Mouse (Mus musculus) liver, embryonic 16.5 days (tissue): ENCODE data around the gene Glrp1. TPM values are rescaled to one million over a fixed set of nuclear protein-coding genes. Genes with fewer than 3 reads are reported as not detected.

Experiments
- ATAC-seq: fragments of 200-750 bp; cut with Nextera tagmentation; 2 replicates; pipeline ENCODE4 v1.8.0; 2017; ENCODE audit warnings: low read depth, mild to moderate bottlenecking, moderate number of reproducible peaks, moderate library complexity
- H3K27ac ChIP-seq: fragments of 300-500 bp; sonication (generic); 2 replicates; pipeline ENCODE4 v1.5.1; 2014; ENCODE audit warnings: mild to moderate bottlenecking, low read length
- H3K27me3 ChIP-seq: fragments of 300-500 bp; sonication (generic); 2 replicates; pipeline ENCODE4 v1.6.1; 2014; ENCODE audit warnings: low read depth, low read length, mixed read lengths; ENCODE audit not compliant: control insufficient read depth, insufficient read depth
- H3K36me3 ChIP-seq: fragments of 300-500 bp; sonication (generic); 2 replicates; pipeline ENCODE4 v1.6.1; 2014; ENCODE audit warnings: mild to moderate bottlenecking; ENCODE audit not compliant: control insufficient read depth, insufficient read depth
- H3K4me1 ChIP-seq: fragments of 300-500 bp; sonication (generic); 2 replicates; pipeline ENCODE4 v1.6.1; 2014; ENCODE audit warnings: low read depth, low read length, mixed read lengths; ENCODE audit not compliant: control insufficient read depth
- H3K4me2 ChIP-seq: fragments of 300-500 bp; sonication (generic); 2 replicates; pipeline ENCODE4 v1.6.1; 2014; ENCODE audit warnings: low read depth, low read length, mixed read lengths
- H3K4me3 ChIP-seq: fragments of 300-500 bp; sonication (generic); 2 replicates; pipeline ENCODE4 v1.5.1; 2014; ENCODE audit warnings: low read depth, mild to moderate bottlenecking, low read length
- H3K9ac ChIP-seq: fragments of 300-500 bp; sonication (generic); 2 replicates; pipeline ENCODE4 v1.6.1; 2014; ENCODE audit warnings: low read depth, low read length
- H3K9me3 ChIP-seq: fragments of 300-500 bp; sonication (generic); replicated peaks from 2 replicates; pipeline ENCODE4 v1.6.1; 2016; ENCODE audit warnings: low read length; ENCODE audit not compliant: control insufficient read depth
- WGBS: fragments of 180-500 bp; shearing (Covaris S2); extraction: QIAGEN DNeasy Blood & Tissue Kit; methylation state at CpG from one replicate; pipeline ENCODE4 v1.1.7; 2014; ENCODE audit not compliant: insufficient replicate concordance; 5-methylcytosine and 5-hydroxymethylcytosine counted together
- polyA plus RNA-seq: library from polyadenylated mRNA; unstranded; fragments of >200 nt; fragmentation: Nextera tagmentation; extraction: Ambion mirVana; gene quantifications from 2 replicates; pipeline ENCODE4 v1.2.1, GENCODE M21; 2015

The Glrp1 gene
- polyA plus RNA-seq, 1 experiment from 2014 or later, result 0.11 TPM

GRCm38 (mm10) chr1:88539256-88539655, 29.4 kb upstream of the Glrp1 start:
- Histone ChIP-seq H3K27ac (no peak overlapping the region), H3K9me3 (no peaks in the 10 kb centered on the region), H3K9ac (no peak overlapping the region), H3K4me2 (no peak overlapping the region), H3K36me3 (no peaks in the 10 kb centered on the region), H3K4me1 (no peaks in the 10 kb centered on the region; the same call in none of the 2 replicates), H3K4me3 (no peak overlapping the region), H3K27me3 (no peaks in the 10 kb centered on the region)
- 75% methylated on average over 7 of the region's 7 CpGs for WGBS
- no peak for ATAC-seq

GRCm38 (mm10) chr1:88536308-88536707, 26.4 kb upstream of the Glrp1 start:
- Histone ChIP-seq H3K9ac (no peak overlapping the region), H3K4me1 (no peaks in the 10 kb centered on the region; the same call in none of the 2 replicates), H3K4me3 (no peak overlapping the region), H3K27ac (no peak overlapping the region), H3K9me3 (no peaks in the 10 kb centered on the region), H3K27me3 (no peaks in the 10 kb centered on the region), H3K36me3 (no peaks in the 10 kb centered on the region), H3K4me2 (no peak overlapping the region)
- 41% methylated on average over 1 of the region's 1 CpGs for WGBS
- ATAC-seq, result peak; percentile 63

DNA sequence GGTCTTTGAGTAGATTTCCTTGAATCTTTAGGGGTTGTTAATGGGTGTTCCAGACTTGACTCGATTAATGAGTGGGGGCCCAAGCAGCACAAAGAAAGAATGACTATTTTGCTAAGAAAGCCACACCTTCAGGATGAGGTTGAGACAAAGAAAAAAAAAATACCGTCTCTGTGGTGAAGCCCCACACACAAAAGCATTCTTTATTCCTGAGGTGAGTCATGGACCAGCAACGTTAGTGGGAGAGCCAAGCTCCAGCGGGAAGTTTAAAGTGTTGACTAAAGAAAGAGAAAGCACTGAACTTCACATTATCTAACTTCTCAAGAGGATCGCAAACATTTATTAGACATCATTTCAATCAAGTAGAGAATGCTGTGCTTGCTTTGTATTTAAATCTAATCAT, 24.2 kb upstream of the Glrp1 start:
- no peak for ATAC-seq
- H3K9ac ChIP-seq, result no peak overlapping the region
- H3K4me1 ChIP-seq, result no peaks in the 10 kb centered on the region; the same call in none of the 2 replicates
- no peaks in the 10 kb centered on the region for H3K9me3 ChIP-seq
- no peaks in the 10 kb centered on the region for H3K36me3 ChIP-seq
- no peak overlapping the region for H3K4me3 ChIP-seq
- H3K27me3 ChIP-seq, result no peaks in the 10 kb centered on the region
- whole genome bisulfite sequencing, result 51% methylated on average over 5 of the region's 5 CpGs
- no peak overlapping the region for H3K4me2 ChIP-seq
- no peak overlapping the region for H3K27ac ChIP-seq

DNA sequence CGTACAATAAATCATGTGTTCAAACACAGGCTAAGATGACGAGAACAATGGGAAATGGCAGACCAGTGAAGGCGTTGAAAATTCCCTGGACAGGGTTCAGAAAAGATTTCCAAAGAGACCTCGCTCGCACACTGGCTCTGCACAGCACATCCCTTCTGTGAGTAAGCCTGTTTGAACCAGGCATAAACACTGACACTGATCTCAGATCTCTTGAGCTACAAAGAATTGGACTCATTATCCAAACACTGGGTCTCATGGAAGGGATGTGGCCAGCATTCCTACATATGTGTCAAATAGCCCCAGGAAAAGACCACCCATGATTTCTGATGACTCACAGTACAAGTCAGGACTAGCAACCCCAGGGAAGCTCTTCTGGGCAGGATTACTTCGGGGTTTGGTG, 16.3 kb upstream of the Glrp1 start:
- no peaks in the 10 kb centered on the region for H3K4me1 ChIP-seq
- no peaks in the 10 kb centered on the region for H3K36me3 ChIP-seq
- no peak overlapping the region for H3K4me3 ChIP-seq
- no peak overlapping the region for H3K9ac ChIP-seq
- H3K4me2 ChIP-seq, result no peak overlapping the region
- H3K27ac ChIP-seq, result no peak overlapping the region
- no peak for ATAC-seq
- 59% methylated on average over 6 of the region's 6 CpGs for WGBS
- no peaks in the 10 kb centered on the region for H3K27me3 ChIP-seq
- H3K9me3 ChIP-seq, result no peaks in the 10 kb centered on the region

DNA sequence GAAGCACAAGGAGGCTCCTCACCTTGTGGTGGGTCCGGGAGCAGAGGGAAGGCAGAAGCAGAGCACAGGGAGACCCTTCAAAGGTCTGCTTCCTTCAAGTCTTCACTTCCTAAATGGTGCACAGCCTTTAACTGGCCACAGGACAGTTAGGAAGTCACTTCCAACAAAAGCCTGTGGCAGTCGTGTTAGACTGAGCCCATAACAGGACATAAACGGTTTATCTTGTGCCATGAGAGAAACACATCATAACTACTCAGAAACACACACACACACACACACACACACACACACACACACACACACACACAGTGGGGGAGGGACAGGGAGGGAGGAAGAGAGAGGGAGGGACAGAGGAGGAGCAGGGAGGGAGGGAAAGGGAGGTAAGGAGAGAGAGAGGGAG, 15.8 kb upstream of the Glrp1 start:
- H3K4me2 ChIP-seq, result no peak overlapping the region
- no peaks in the 10 kb centered on the region for H3K36me3 ChIP-seq
- H3K4me3 ChIP-seq, result no peak overlapping the region
- 27% methylated on average over 3 of the region's 3 CpGs for WGBS
- no peaks in the 10 kb centered on the region for H3K4me1 ChIP-seq
- no peak overlapping the region for H3K9ac ChIP-seq
- H3K9me3 ChIP-seq, result no peaks in the 10 kb centered on the region
- H3K27me3 ChIP-seq, result no peaks in the 10 kb centered on the region
- H3K27ac ChIP-seq, result no peak overlapping the region
- no peak for ATAC-seq

GRCm38 (mm10) chr1:88521170-88521747, 11.4 kb upstream of the Glrp1 start:
- Histone ChIP-seq H3K9me3 (no peaks in the 10 kb centered on the region), H3K4me1 (no peaks in the 10 kb centered on the region), H3K27me3 (no peaks in the 10 kb centered on the region), H3K27ac (no peak overlapping the region), H3K36me3 (no peaks in the 10 kb centered on the region), H3K9ac (no peak overlapping the region), H3K4me3 (no peak overlapping the region), H3K4me2 (no peak overlapping the region)
- WGBS, result 56% methylated on average over 11 of the region's 11 CpGs
- ATAC-seq, result no peak

DNA sequence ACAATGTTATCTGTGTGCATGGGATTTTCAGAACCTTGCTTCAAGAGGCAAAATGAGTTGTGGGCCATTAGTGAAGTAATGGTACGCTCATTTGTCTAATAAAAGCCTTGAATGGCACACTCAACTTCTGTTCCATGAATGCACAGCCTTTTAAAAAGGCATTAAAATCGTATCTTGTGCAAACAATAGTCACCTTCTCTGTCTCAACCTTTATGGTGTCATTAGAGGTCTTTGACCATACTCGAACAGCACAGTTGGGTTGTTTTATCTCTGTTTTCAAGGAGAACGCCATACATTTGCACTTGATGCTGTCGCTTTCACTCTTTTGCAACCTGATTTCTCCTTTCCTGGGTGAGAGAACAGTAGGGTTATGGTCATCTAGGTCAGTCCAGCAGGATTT, 3.7 kb upstream of the Glrp1 start:
- H3K9ac ChIP-seq, result no peak overlapping the region
- peaks cover 5% of the 10 kb centered on the region for H3K4me1 ChIP-seq
- H3K4me2 ChIP-seq, result no peak overlapping the region
- no peaks in the 10 kb centered on the region for H3K9me3 ChIP-seq
- no peaks in the 10 kb centered on the region for H3K36me3 ChIP-seq
- no peaks in the 10 kb centered on the region for H3K27me3 ChIP-seq
- no peak for ATAC-seq
- H3K4me3 ChIP-seq, result no peak overlapping the region
- H3K27ac ChIP-seq, result no peak overlapping the region
- 66% methylated on average over 5 of the region's 5 CpGs for WGBS

GRCm38 (mm10) chr1:88507886-88508285, 2.0 kb downstream of the Glrp1 start:
- H3K36me3 ChIP-seq, result no peaks in the 10 kb centered on the region
- H3K4me1 ChIP-seq, result peaks cover 5% of the 10 kb centered on the region
- no peak overlapping the region for H3K4me2 ChIP-seq
- no peak overlapping the region for H3K4me3 ChIP-seq
- no peak overlapping the region for H3K27ac ChIP-seq
- H3K9ac ChIP-seq, result no peak overlapping the region
- ATAC-seq, result no peak
- 82% methylated on average over 8 of the region's 8 CpGs for WGBS
- no peaks in the 10 kb centered on the region for H3K27me3 ChIP-seq
- H3K9me3 ChIP-seq, result no peaks in the 10 kb centered on the region

- peaks cover 5% of the 10 kb centered on the region for H3K4me1 ChIP-seq
- H3K27ac ChIP-seq, result no peak overlapping the region
- no peak overlapping the region for H3K9ac ChIP-seq
- H3K36me3 ChIP-seq, result no peaks in the 10 kb centered on the region
- no peaks in the 10 kb centered on the region for H3K27me3 ChIP-seq
- H3K9me3 ChIP-seq, result no peaks in the 10 kb centered on the region
- no peak overlapping the region for H3K4me3 ChIP-seq
- no peak overlapping the region for H3K4me2 ChIP-seq
- WGBS, result 73% methylated on average over 5 of the region's 5 CpGs
- no peak for ATAC-seq
Measured at GRCm38 (mm10) chr1:88507214-88507613, 2.7 kb downstream of the Glrp1 start.
